Mouse (Mus musculus) adrenal gland (tissue): ENCODE measurements around the gene Fam107a.

Experiments used
- intact Hi-C: fragments of 180-260 bp; cut with DNase I; formaldehyde crosslinking; loops from one replicate; pipeline ENCODE4 v1.15.1; 2025
- long read RNA-seq, 2 experiments: library from polyadenylated mRNA; unstranded; transcript quantifications; one replicate each; pipeline ENCODE4 v2.0.0; 2020; ENCODE audit warnings: borderline replicate concordance in 1 of 2; ENCODE audit not compliant: insufficient replicate concordance in 1 of 2

The Fam107a gene
- long read RNA-seq, experiment 1, partial matches to known transcripts: 0 of 1 reads
- long read RNA-seq, experiment 1, other reads (novel, unspliced or antisense): 0 of 1 reads
- long read RNA-seq, experiment 2, partial matches to known transcripts: 0 of 2 reads
- long read RNA-seq, experiment 2, other reads (novel, unspliced or antisense): 1 of 2 reads

DNA sequence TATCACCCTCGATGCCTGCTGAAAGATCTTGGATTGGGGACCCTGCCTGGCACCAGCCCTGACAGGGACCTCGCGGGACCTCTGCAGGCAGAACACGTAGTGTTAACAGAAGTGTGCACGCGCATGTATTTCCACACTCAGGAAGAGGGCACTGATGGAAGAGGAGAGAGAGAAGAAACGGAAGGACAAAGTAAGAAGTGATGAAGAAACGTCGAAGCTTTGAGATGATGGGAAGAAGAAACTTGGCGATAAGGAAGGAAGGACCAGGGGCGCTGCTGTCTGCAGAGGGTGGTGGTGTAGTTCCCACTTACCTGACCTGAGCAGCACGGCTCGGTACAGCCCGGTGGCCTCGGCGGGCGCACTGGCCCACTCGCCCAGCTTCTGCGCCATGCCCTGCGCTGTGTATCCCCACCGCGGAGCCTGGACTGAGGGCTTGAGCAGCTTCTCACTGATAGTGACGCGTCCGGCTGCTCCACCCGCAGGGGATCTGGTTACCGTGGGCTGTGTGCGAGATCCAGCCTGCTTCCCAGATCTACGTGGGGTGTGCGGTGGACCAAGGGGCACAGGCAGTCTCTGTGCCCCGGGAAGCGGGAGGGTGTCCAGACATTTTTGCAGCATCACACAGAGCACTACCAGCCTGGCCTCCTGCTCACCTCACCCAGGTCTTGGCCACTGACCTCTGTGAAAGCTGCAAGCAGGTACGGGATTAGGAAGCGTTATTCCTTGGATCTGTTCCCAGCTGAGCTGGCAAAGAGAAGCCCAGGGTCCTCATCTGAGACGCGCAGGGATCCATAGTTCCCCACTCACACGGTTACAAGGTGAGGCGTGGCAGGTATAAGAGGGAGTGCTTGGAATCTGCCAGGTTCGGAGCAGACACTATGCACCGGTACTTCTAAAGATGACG is at the start of gene Fam107a:
TSS of gene Fam107a (minus strand) at position 830 of the 904 bp plus-strand sequence.
- intact Hi-C loops: no loop called here

DNA sequence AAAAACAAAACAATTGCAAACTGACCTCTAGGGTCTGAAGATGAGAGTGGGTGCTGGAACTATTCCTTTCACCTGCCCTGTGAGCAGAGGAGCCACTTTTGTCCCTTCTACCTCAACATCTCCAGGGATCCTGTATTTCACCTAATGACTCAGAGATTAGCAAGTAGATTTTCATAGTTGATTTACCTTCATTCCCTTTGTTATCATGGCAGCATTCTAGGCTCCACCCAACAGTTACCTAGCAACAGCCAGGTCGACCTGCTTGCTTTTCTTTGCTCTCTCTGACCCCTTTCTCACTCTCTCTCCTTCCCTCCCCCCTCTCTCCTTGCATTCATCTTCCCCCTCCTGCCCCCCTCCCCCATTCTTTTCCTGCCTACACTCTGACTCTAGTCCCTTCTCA is 49.3 kb upstream of the Fam107a start:
- intact Hi-C loops: no loop called here

GRCm38 (mm10) chr14:8365833-8366232 is 48.0 kb upstream of the Fam107a start:
- intact Hi-C loops: no loop called here

GRCm38 (mm10) chr14:8356836-8357235 is 39.0 kb upstream of the Fam107a start:
- intact Hi-C loops: loop anchor here (5.0 kb wide), 2 partner anchors 100 to 250 kb away; no protein-coding TSS in a partner anchor

GRCm38 (mm10) chr14:8355999-8356501 is 38.2 kb upstream of the Fam107a start:
- intact Hi-C loops: loop anchor here (5.0 kb wide), 2 partner anchors 101 to 251 kb away; no protein-coding TSS in a partner anchor

- intact Hi-C loops: loop anchor here (5.0 kb wide), 2 partner anchors 262 to 382 kb away; no protein-coding TSS in a partner anchor
Measured at GRCm38 (mm10) chr14:8348927-8349326, 31.1 kb upstream of the Fam107a start.

DNA sequence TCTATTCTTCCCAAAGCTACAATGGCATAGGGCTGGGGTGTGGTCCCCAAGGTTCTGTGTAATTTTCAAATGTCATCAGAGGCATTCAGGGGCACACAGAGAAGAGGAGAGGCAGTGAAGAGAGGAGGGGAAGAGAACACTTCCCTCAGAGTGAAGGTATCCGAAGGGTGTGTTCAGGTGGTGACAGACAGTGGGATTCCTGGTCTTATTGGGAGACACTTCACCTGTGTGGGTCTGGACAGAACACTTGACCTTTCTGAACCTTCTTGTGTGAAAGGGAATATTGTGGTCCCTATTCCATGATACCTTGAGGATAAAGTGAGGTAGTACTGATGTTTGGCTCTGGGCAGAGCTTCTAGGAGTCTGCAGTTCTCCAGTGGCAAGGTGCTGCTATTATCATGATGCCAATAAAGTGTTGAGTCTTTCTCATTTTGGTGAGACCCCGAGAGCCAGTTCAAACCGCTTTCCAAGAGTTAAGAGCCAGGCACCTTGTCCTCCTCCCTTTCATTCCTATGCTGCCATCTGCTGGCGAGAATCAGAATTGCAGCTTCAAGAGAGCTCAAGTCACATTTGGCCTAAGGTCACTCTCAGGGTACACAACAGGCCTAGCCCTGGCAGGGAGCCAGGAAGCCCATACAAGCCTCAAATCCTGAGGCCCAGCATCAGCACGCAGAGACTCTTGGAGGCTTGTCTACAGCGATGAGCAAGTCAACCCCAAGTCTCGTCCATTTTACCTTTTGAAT is 28.6 kb upstream of the Fam107a start:
- intact Hi-C loops: loop anchor here (1.0 to 5.0 kb wide), 4 partner anchors 46 to 379 kb away; no protein-coding TSS in a partner anchor

DNA sequence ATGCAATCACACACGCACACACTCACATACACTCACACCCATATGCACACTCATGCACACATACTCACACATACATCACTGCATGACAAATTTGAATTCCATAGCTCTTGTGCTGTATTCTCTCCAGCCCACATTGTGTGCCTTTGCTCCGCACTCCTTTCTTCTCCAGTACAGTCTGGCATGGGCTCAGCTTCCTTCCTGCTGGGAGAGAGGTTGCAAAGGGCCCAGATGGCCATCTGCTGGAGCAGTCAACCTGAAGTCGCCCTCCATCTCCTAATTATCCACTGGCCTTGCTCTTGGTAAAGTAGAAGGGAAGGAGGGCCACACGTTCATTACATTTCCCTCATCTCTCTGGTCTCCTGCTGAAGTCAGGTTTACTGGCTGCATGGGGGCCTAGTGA is 27.7 kb upstream of the Fam107a start:
- intact Hi-C loops: loop anchor here (5.0 kb wide), 2 partner anchors 258 to 378 kb away; no protein-coding TSS in a partner anchor

DNA sequence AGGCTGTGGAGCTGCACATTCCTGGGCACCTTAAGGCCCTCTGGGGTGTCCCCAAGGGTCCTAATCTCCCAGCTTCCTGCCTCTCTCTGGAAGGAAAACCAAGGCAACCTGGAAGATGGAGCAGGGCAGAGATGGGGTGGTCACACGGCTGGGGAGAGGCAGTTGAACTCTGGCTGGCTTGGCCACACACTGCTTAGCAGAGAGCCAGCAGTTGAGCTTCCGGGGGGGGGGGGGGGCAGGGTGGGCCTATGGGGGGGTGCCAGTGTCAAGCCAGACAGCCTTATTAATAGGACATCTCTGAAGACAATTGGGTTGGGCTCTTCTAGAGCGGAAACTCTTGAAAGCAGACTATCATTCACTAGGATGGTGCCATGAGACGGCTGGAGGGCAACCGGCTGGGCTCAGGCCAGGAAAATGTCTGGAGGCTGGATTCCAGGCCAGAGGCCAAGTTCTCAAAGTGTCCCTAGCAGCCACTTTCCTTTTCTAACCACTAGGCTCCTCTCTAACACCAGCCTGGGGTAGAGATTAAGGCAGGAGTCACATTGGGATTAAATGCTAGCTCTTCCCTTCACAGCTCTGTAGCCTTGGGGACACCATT is 24.8 kb upstream of the Fam107a start:
- intact Hi-C loops: no loop called here

DNA sequence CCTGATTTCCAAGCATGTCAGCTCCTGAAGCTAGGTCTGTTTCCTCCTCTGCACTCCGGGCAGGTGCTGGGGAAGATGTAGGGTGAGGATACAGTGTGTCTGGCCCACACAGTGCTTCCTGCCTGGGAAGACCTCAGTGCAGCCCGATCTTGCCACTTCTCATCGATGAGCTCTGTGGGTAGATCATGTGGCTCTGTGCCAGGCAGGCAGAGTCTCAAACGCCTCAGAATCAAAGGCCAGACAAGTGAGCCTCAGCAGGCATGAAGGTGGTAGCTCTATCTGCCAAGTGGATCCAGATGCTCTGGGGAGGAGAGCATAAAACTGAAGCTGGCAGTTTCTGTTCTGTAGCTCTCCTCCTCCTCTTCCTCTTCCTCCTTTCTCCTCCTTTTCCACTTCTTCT is 22.4 kb upstream of the Fam107a start:
- intact Hi-C loops: no loop called here

GRCm38 (mm10) chr14:8335947-8336346 is 18.1 kb upstream of the Fam107a start:
- intact Hi-C loops: no loop called here

- intact Hi-C loops: no loop called here
Measured at GRCm38 (mm10) chr14:8334511-8334910, 16.7 kb upstream of the Fam107a start.

DNA sequence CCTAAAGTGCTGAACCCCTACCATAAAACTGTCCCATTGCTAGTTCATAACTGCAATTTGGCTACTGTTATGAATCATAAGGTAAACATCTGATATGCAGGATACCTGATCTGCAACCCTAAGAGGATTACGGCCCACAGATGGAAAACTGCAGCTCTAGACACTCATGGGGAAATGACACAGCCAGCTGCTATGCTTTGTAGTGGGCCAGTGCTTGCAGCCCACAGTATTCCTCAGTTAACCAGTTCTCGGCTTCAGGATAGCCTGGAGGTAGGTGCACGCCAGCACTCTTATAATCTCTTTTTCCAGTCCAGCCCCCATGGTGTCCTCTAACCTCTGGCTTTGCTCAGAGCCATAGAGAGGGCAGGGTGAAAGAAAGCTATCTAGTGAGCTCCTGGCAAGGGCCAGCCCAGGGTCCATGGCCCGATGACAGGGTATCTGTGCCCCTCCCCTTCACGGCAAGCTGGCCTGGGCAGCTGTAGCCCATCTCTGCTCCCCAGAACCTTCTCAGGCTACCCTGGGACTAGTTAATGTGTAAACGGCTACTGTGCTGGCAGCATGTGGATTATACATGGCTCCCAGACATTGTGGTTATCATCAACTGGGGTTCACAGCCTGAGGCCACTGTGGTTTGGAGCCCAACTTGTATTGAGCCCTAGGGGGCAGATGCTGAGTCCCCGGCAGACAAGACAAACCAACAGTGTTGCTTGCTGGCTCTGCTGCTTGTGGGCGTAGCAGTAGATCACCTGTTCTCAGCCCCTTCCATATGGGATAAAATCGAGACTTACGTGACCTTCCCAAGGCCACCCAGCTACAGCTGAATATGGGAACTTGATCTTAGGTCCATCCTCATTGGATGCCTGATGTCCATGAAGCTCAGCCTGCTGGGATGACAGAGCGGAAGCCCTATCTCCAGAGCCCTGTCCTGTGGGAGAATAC is 14.8 kb upstream of the Fam107a start:
- intact Hi-C loops: no loop called here

DNA sequence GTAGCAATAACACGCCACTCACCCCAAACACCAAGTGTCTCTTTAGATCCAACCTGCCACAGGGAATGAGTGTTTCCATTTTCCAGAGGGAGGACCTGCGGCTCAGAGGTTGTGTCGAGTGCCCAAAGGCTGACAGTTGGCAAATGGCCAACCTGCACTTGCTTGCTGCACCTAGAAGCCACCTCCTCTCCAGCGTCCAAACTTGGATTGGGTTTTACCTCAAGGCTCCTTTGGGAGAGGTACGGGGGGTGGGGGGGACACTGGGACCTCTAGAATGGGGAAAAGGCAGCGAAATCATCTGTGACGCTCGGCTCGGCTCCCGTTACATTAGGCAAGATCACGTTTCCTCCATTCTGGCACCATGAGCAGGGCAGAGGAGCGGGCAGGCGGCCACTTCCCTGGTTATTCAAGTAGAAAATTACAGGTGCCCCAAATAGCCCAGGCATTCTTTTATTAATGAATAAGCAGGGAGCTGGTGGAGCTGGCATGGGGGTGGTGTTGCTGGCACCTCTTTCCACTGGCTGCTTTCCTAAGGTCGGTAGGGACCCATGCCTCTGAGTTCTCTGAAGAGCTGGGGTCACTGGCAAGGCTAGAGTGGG is 13.6 kb upstream of the Fam107a start:
- intact Hi-C loops: no loop called here

- intact Hi-C loops: no loop called here
Measured at GRCm38 (mm10) chr14:8330390-8330789, 12.6 kb upstream of the Fam107a start.

- intact Hi-C loops: no loop called here
Measured at GRCm38 (mm10) chr14:8329552-8329951, 11.7 kb upstream of the Fam107a start.

DNA sequence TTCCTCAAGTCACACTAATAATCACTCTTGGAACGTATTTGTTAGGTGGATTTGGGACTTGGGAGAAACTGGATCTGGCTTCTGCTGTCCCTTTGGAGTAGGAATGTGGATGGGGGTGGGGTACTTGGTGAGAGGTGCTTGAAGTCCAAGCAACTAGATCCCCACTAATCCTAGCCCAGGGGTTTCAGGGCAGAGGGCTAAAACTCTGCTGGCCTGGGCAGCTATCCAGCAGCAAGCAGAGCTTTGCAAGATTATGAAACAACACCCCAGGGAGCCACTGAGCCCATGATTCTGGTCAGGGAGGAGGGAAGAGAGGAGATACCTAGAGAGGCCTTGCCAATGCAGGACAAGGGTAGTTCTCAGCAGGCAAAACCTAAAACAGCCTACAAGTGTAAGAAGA is 9.5 kb upstream of the Fam107a start:
- intact Hi-C loops: no loop called here

DNA sequence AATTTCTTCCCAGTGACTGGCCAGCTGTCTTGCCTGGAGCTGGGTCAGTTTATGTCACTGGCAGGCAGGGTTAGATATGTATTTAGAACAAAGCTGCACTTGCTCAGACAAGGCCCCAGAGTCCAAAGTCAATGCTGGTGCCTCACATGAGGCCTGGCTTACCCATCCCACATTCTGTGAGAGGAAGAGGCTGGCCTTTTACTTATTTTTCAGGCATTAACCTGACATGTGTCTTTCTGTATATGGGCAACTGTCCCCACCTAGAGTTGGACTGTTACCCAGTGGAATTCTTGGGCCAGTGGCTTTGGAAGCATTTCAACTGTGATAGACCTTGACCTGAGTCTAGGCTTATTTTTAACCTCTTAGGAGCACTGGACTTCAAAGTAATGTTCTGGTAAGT is 9.1 kb upstream of the Fam107a start:
- intact Hi-C loops: no loop called here

DNA sequence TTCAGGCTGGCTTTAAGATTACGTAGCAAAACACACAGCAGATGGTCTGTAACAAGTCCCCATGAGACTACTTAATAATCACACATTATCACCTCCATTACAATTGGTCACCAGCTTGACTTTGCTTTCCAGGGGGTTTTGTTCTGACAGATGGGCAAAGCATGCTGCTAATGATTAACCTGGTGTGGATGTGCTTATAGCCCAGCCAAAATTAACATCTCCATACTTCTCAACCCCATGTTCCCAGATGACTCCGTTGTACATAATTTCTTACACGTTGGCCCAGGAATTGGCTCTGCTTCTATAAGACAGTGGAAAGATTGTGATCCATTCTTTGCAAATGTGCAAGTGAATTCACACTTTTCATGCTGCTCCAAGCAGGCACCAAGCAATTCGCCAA is 7.9 kb upstream of the Fam107a start:
- intact Hi-C loops: no loop called here

- intact Hi-C loops: no loop called here
Measured at GRCm38 (mm10) chr14:8320528-8320927, 2.7 kb upstream of the Fam107a start.
